Mouse (Mus musculus): ENCODE measurements around the gene Utp14a. TPM values are rescaled to one million over a fixed set of nuclear protein-coding genes. Genes with fewer than 3 reads are reported as not detected.

Gene Utp14a
- total RNA-seq, 2 experiments from 2014 or later, result 13.8 to 18.8 TPM

DNA sequence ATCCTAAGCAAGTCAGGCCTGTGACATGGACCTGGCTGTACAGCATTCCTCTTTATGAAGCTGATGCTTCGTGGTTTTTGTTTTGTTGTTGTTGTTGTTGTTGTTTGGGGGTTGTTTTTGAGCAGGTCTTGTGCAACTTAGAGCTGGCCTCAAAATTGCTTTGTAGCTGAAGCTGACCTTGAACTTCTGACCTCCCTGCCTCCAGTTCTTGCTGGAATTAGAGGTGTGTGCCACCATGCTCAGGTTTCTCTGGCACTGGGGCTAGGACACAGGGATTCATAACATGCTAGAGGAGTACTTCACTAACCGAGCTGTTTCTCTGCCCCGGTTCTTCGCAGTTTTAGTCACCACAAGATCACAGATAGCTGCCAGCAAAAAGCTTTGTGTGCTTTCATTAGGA is 48.7 kb downstream of the Utp14a start:
- intact Hi-C loops (cut with DNase I), result no loop called here

DNA sequence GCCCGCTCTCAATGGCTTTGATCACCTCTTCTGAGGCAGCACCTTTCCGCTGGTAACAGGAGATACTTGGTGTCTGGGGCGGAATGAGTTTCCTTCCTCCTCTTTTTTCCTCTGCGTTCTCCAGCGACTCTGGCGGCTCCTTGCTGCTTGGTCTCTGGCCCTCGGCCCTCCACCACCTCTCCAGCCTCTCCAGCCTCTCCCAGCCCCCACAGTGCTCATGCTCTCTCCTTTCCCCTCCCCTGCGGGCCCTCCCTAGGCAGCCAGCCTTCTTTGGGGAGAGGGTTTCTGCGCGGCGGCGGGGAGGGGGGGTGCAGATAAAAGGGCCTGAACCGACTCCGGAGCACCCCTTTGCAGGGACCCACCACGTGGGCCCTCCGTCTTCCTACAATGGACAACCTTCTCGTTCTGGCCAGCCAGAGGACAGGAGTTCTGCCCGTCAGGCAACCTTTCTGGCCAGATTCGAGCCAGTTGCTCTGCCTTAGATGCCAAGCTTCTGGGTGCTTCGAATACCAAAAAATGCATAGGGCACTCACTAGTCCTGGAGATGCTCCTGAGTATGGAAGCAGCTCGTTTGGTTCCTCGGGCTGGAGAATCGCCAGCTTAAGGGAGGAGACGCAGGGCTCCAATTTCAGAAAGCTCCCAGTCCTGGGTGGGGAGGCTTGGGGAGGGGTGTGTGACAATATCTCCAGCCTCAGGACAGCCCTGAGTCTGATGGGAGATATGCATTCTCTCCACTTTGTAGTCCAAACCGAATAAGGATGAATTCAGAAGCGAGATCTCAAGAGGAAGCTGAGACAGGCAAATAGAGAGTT is 54.2 kb downstream of the Utp14a start:
- intact Hi-C loops (cut with DNase I), result no loop called here
- DNase-seq, result no peak

More for the DNA sequence above, 48.7 kb downstream of the Utp14a start:
- no peak for DNase-seq

DNA sequence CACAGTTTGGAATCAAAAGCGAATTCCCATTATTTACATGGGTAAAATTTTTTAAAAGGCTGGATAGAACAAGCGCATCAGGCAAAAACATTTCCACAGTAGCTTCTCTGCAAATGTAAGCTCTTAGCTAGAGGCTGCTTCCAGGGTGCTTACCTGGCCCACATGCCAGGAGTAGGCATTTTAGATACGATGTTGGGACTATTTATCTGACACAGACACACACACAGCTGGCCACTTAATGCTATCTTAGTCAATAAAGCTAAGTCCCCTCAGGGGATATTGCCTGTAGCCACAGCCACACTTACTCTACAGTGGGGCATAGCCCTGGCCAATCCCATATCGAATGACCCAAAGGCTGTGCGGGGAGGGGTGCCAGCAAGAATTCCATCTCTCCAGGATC is 55.1 kb downstream of the Utp14a start:
- DNase-seq, result no peak
- intact Hi-C loops (cut with DNase I), result no loop called here

DNA sequence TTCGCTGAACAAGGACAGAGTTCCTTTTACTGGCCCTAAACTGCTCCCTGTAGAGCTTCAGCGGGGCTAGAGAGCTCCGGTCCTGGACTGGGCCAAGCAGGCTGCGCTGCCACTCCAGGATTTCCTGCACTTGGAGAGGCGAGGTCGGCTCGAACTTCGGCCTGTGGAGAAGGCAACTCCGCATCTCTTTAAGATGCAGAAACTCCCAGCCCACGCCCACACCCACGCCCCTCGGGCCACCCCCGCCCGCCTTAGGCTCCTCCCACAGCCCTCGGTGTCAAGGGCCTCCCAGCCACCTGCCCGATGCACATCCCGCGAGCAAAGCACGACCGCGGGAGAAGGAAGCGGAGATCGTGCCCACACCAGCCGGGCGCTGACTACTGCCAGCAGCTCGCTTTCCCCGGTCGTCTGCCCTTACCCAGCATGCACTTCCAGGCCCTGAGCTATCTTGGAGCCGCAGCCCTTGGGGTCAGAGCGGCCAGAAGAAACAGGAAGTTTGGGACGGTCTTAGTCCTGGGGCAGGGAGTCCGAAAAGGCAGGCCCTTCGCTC is 57.9 kb downstream of the Utp14a start:
- DNase-seq, result peak; percentile 83 to 84
- intact Hi-C loops (cut with DNase I), result loop anchor here (1.0 to 2.0 kb wide), 2 partner anchors 27 to 30 kb away; partner anchors contain the start of gene Bcorl1

DNA sequence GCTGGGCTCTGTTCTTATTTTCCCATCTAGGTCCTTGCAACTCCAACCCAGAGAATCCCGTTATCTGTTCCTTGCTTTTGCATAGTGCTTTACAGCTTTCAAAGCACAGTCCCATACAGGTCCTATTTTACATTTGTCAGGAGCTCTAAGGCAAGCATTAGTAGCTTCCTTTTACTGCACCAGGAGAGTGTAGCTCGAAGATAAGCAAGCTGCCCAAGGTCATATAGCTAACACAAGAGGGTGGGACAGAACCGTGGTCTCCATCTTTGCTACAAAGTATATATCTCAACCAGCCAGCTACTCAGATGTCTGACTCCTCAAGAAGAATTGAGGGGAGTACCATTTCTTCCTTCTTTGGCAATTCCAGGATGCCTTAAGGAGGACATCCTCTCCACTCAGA is 60.8 kb downstream of the Utp14a start:
- intact Hi-C loops (cut with DNase I), result no loop called here
- DNase-seq, result no peak

DNA sequence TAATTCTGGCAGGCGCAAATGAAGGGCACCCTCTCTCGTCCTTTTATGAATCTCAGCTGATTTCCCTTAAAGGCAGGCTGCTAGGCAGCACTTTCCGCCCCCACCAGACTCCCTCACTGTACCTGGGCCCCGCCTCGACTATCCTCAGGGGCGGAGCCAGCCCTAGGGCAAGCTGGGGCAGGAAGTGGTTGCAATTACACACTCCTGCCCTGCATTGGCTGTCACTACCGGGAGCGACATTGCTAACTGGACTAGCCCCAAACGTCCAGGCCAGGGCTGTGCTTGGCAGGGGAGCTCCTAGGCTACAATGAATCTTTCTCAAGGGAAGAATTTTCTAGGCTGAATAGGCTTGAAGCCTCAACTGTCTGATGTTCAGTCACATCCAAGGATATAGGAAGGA is 61.5 kb downstream of the Utp14a start:
- DNase-seq, result peak in 1 of 2 experiments; percentile 4
- intact Hi-C loops (cut with DNase I), result no loop called here

Other genes starting within 250 kb of the Utp14a start
- 10 to 100 TPM in 1 of 2 experiments, 1 to 10 TPM in 1; 8.4 to 14.5 TPM for gene Apln, start 222.0 kb upstream of the Utp14a start, total RNA-seq (2021)
- gene Xpnpep2, start 148.1 kb upstream of the Utp14a start, total RNA-seq (2021), result 1 to 10 TPM; 1.6 to 2.8 TPM
- gene Sash3, start 110.4 kb upstream of the Utp14a start, total RNA-seq (2021), result 1 to 10 TPM; 1.6 TPM
- 10 to 100 TPM; 29.9 to 34.2 TPM for gene Zdhhc9, start 48.0 kb upstream of the Utp14a start, total RNA-seq (2021)
- gene Bcorl1, start 84.5 kb downstream of the Utp14a start, total RNA-seq (2021), result 1 to 10 TPM; 7.6 to 8.5 TPM
- 1 to 10 TPM; 5.7 to 6.6 TPM for gene Elf4, start 206.3 kb downstream of the Utp14a start, total RNA-seq (2021)

Data from heart, postnatal 36 days (tissue).